Mouse (Mus musculus): Measurements from ENCODE around the gene Lkaaear1.

- TF ChIP-seq MAFK (IDR thresholded peaks at IDR 0.05; ENCODE audit: insufficient read depth, low read depth, low read length): no peak
- TF ChIP-seq ZNF384 (IDR thresholded peaks at IDR 0.05; ENCODE audit: low read depth, low read length): no peak
- no peak for TF ChIP-seq HCFC1 (IDR thresholded peaks at IDR 0.05; ENCODE audit: borderline replicate concordance, insufficient read depth, low read length)
- no peak for TF ChIP-seq ZC3H11A (IDR thresholded peaks at IDR 0.05; ENCODE audit: borderline replicate concordance, low read depth, low read length)
- TF ChIP-seq CHD2 (IDR thresholded peaks at IDR 0.05; ENCODE audit: low read depth, low read length): no peak
Observed at GRCm38 (mm10) chr2:181720061-181720460, 21.8 kb upstream of the Lkaaear1 start.

Data from ES-E14 (cell line).